Mouse (Mus musculus) mesoderm, embryonic 11.5 days (tissue): ENCODE measurements around the gene Tgif2lx2.
"Not testable (repeated sequence)": the region's sequence is repeated elsewhere in the genome, so short reads cannot be mapped to it uniquely, and the experiment has no call there.

Experiments
- DNase-seq: peaks from one replicate; pipeline ENCODE4 v3.0.0-alpha.2; 2012; ENCODE audit warnings: low read depth, low spot score

Gene Tgif2lx2

DNA sequence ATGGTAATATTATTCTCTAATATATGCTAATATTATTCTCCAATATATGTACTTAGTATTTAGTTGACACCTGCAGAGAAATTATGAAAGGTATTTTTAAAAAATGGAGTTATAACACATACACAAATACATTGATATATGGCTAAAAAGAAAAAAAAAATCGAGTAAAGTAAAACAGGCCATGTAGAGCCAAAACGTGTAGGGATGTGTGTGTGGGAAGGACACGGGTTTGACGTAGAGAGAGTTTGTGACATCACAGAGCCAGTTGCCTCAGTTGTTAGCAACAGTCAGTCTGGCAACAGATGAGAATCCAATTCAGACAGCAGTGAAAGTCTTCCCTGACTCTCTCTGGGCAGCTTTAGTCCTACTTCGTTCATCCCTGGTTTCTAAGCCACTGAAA, at the start of gene Tgif2lx2:
Tgif2lx2 (plus strand) TSS at position 301 of the 400 bp plus-strand sequence.
- not testable (repeated sequence) for DNase-seq
